Mouse (Mus musculus): ENCODE data around the gene Lgals4.

The Lgals4 gene

GRCm38 (mm10) chr7:28833723-28834347 lies at the start of gene Lgals4:
Lgals4 (plus strand) TSS chr7:28833854.
- CTCF ChIA-PET: interaction anchor here (1.0 kb wide), 1 partner anchor 54 kb away, joined by 6 read pairs; no protein-coding TSS in a partner anchor

- CTCF ChIA-PET: no interaction called here
Measured at GRCm38 (mm10) chr7:28785161-28785560, 48.5 kb upstream of the Lgals4 start.

GRCm38 (mm10) chr7:28787884-28788283 lies 45.8 kb upstream of the Lgals4 start:
- CTCF ChIA-PET: interaction anchor here (0.6 kb wide), 1 partner anchor 65 kb away, joined by 8 read pairs; no protein-coding TSS in a partner anchor

- CTCF ChIA-PET: interaction anchor here (0.6 kb wide), 2 partner anchors 444 to 1126 kb away, joined by 3 to 5 read pairs; partner anchors contain the start of gene Kcnk6
Measured at GRCm38 (mm10) chr7:28788307-28789195, 45.1 kb upstream of the Lgals4 start, which contains the start of gene Rinl. Rinl (plus strand) TSS chr7:28788969.

- CTCF ChIA-PET: interaction anchor here (0.6 kb wide), 2 partner anchors 443 to 1126 kb away, joined by 3 to 5 read pairs; partner anchors contain the start of gene Kcnk6
Measured at GRCm38 (mm10) chr7:28789235-28789634, 44.4 kb upstream of the Lgals4 start.

GRCm38 (mm10) chr7:28790066-28790806 lies 43.4 kb upstream of the Lgals4 start:
- CTCF ChIA-PET: interaction anchor here (0.6 to 1.1 kb wide), 3 partner anchors 17 to 48 kb away, joined by 3 to 10 read pairs (median 4); no protein-coding TSS in a partner anchor

GRCm38 (mm10) chr7:28791706-28792105 lies 41.9 kb upstream of the Lgals4 start:
- CTCF ChIA-PET: interaction anchor here (0.6 to 1.0 kb wide), 3 partner anchors 12 to 76 kb away, joined by 3 to 9 read pairs (median 3); no protein-coding TSS in a partner anchor

- CTCF ChIA-PET: interaction anchor here (0.6 to 1.1 kb wide), 4 partner anchors 13 to 173 kb away, joined by 3 to 9 read pairs (median 5); no protein-coding TSS in a partner anchor
Measured at GRCm38 (mm10) chr7:28792391-28793185, 41.1 kb upstream of the Lgals4 start.

- CTCF ChIA-PET: interaction anchor here (1.1 kb wide), 2 partner anchors 33 to 143 kb away, joined by 4 to 9 read pairs; no protein-coding TSS in a partner anchor
Measured at GRCm38 (mm10) chr7:28793834-28794233, 39.8 kb upstream of the Lgals4 start.

GRCm38 (mm10) chr7:28794496-28794895 lies 39.2 kb upstream of the Lgals4 start:
- CTCF ChIA-PET: interaction anchor here (0.6 to 0.7 kb wide), 2 partner anchors 36 to 78 kb away, joined by 7 to 13 read pairs; no protein-coding TSS in a partner anchor

GRCm38 (mm10) chr7:28795832-28796231 lies 37.8 kb upstream of the Lgals4 start:
- CTCF ChIA-PET: interaction anchor here (0.6 to 1.5 kb wide), 3 partner anchors 20 to 283 kb away, joined by 3 to 10 read pairs (median 3); no protein-coding TSS in a partner anchor

GRCm38 (mm10) chr7:28796562-28796975 lies 37.1 kb upstream of the Lgals4 start:
- CTCF ChIA-PET: interaction anchor here (0.7 kb wide), 1 partner anchor 72 kb away, joined by 3 read pairs; no protein-coding TSS in a partner anchor

- CTCF ChIA-PET: interaction anchor here (0.5 to 0.6 kb wide), 2 partner anchors 368 to 1248 kb away, joined by 4 to 5 read pairs; no protein-coding TSS in a partner anchor
Measured at GRCm38 (mm10) chr7:28799994-28800393, 33.7 kb upstream of the Lgals4 start.

- CTCF ChIA-PET: no interaction called here
Measured at GRCm38 (mm10) chr7:28801451-28801850, 32.2 kb upstream of the Lgals4 start.

GRCm38 (mm10) chr7:28801901-28802670 lies 31.6 kb upstream of the Lgals4 start:
- CTCF ChIA-PET: no interaction called here

GRCm38 (mm10) chr7:28802846-28803588 lies 30.6 kb upstream of the Lgals4 start:
- CTCF ChIA-PET: interaction anchor here (0.5 kb wide), 1 partner anchor 1282 kb away, joined by 4 read pairs; no protein-coding TSS in a partner anchor

- CTCF ChIA-PET: no interaction called here
Measured at GRCm38 (mm10) chr7:28803756-28804155, 29.9 kb upstream of the Lgals4 start.

GRCm38 (mm10) chr7:28806869-28807268 lies 26.8 kb upstream of the Lgals4 start:
- CTCF ChIA-PET: interaction anchor here (0.6 to 0.7 kb wide), 4 partner anchors 17 to 418 kb away, joined by 3 to 12 read pairs (median 8); no protein-coding TSS in a partner anchor
